Mouse (Mus musculus) megakaryocyte, embryonic 14.5 days (primary cell): ENCODE measurements around the gene Akirin1. TPM values are rescaled to one million over a fixed set of nuclear protein-coding genes. Genes with fewer than 3 reads are reported as not detected.

Source experiments
- H3K27me3 ChIP-seq: replicated peaks from 2 replicates; pipeline ENCODE3; 2012; ENCODE audit warnings: inconsistent platforms
- H3K36me3 ChIP-seq: replicated peaks from 2 replicates; pipeline ENCODE3; 2012; ENCODE audit warnings: low read length, inconsistent platforms, mixed read lengths
- H3K4me1 ChIP-seq: 2 replicates; pipeline ENCODE4 v1.6.1; 2012; ENCODE audit warnings: inconsistent platforms
- H3K4me3 ChIP-seq: replicated peaks from 2 replicates; pipeline ENCODE3; 2012; ENCODE audit warnings: moderate library complexity, mild to moderate bottlenecking, inconsistent platforms
- H3K9me3 ChIP-seq: 2 replicates; pipeline ENCODE4 v1.6.1; 2012; ENCODE audit warnings: inconsistent platforms
- FLI1 ChIP-seq: IDR thresholded peaks from 2 replicates; pipeline ENCODE4 v1.6.1; 2012; ENCODE audit warnings: low read length, inconsistent platforms, mixed read lengths
- GATA1 ChIP-seq: IDR thresholded peaks from 3 replicates; pipeline ENCODE4 v1.6.1; 2012; ENCODE audit warnings: mixed read lengths, low read length, inconsistent platforms, borderline replicate concordance
- polyA plus RNA-seq: library from polyadenylated mRNA; stranded (reverse); fragments of >175 nt; gene quantifications from 2 replicates; pipeline ENCODE4 v1.2.3, GENCODE M21; 2012; ENCODE audit warnings: low replicate concordance; ENCODE audit not compliant: insufficient read depth

Akirin1 gene
- polyA plus RNA-seq, 1 experiment, result 189 TPM

- Histone ChIP-seq H3K36me3 (peaks cover 54% of the 10 kb centered on the region), H3K4me3 (no peak overlapping the region), H3K27me3 (no peaks in the 10 kb centered on the region), H3K4me1 (peaks cover 8% of the 10 kb centered on the region; the same call in 1 of the 2 replicates), H3K9me3 (0 out of 2 replicates have a peak, but pooled peaks cover 3% of the 10 kb centered on the region)
- TF ChIP-seq GATA1 (no peak), FLI1 (no peak)
Measured at GRCm38 (mm10) chr4:123732163-123732910, 17.8 kb downstream of the Akirin1 start.

- peaks cover 13% of the 10 kb centered on the region for H3K4me1 ChIP-seq
- H3K9me3 ChIP-seq, result peaks cover 7% of the 10 kb centered on the region
- no peaks in the 10 kb centered on the region for H3K27me3 ChIP-seq
- no peak for TF ChIP-seq GATA1
- TF ChIP-seq FLI1, result no peak
- H3K4me3 ChIP-seq, result no peak overlapping the region
- peaks cover 2% of the 10 kb centered on the region for H3K36me3 ChIP-seq
Measured at GRCm38 (mm10) chr4:123721761-123722160, 28.4 kb downstream of the Akirin1 start.

GRCm38 (mm10) chr4:123718434-123718780 lies 31.7 kb downstream of the Akirin1 start:
- H3K36me3 ChIP-seq, result peaks cover 30% of the 10 kb centered on the region
- H3K27me3 ChIP-seq, result no peaks in the 10 kb centered on the region
- peaks cover 23% of the 10 kb centered on the region for H3K4me1 ChIP-seq
- TF ChIP-seq GATA1 (no peak), FLI1 (no peak)
- H3K9me3 ChIP-seq, result peaks cover 7% of the 10 kb centered on the region
- H3K4me3 ChIP-seq, result peak overlapping the region; percentile 99

GRCm38 (mm10) chr4:123717574-123718433 lies 32.3 kb downstream of the Akirin1 start, which contains the start of gene Ndufs5:
Gene Ndufs5, minus strand, starts transcription at chr4:123718202.
- peaks cover 30% of the 10 kb centered on the region for H3K36me3 ChIP-seq
- H3K27me3 ChIP-seq, result no peaks in the 10 kb centered on the region
- H3K4me1 ChIP-seq, result peaks cover 23% of the 10 kb centered on the region
- peaks cover 4% of the 10 kb centered on the region for H3K9me3 ChIP-seq
- no peak; the same call in 2 of the 3 replicates for TF ChIP-seq GATA1
- TF ChIP-seq FLI1, result no peak
- peak within 1 kb of the TSS; percentile 99 for H3K4me3 ChIP-seq

- peaks cover 10% of the 10 kb centered on the region for H3K4me1 ChIP-seq
- H3K4me3 ChIP-seq, result no peak overlapping the region
- TF ChIP-seq GATA1, result no peak
- no peak for TF ChIP-seq FLI1
- H3K27me3 ChIP-seq, result no peaks in the 10 kb centered on the region
- 0 out of 2 replicates have a peak, but pooled peaks cover under 1% of the 10 kb centered on the region for H3K9me3 ChIP-seq
- peaks cover 44% of the 10 kb centered on the region for H3K36me3 ChIP-seq
Measured at GRCm38 (mm10) chr4:123712431-123712830, 37.7 kb downstream of the Akirin1 start.

GRCm38 (mm10) chr4:123707340-123707739 lies 42.8 kb downstream of the Akirin1 start:
- Histone ChIP-seq H3K36me3 (peaks cover 10% of the 10 kb centered on the region), H3K4me1 (peaks cover 10% of the 10 kb centered on the region)
- TF ChIP-seq FLI1 (no peak), GATA1 (no peak)

GRCm38 (mm10) chr4:123705340-123705739 lies 44.8 kb downstream of the Akirin1 start:
- Histone ChIP-seq H3K27me3 (peaks cover 15% of the 10 kb centered on the region), H3K4me1 (peaks cover 10% of the 10 kb centered on the region)
- TF ChIP-seq GATA1, result no peak
- TF ChIP-seq FLI1, result no peak

More at GRCm38 (mm10) chr4:123707340-123707739, 42.8 kb downstream of the Akirin1 start:
- Histone ChIP-seq H3K4me3 (no peak overlapping the region), H3K27me3 (peaks cover 11% of the 10 kb centered on the region), H3K9me3 (peaks cover 3% of the 10 kb centered on the region; the same call in 1 of the 2 replicates)

GRCm38 (mm10) chr4:123693384-123693783 lies 56.8 kb downstream of the Akirin1 start:
- Histone ChIP-seq H3K36me3 (no peaks in the 10 kb centered on the region), H3K4me3 (no peak overlapping the region), H3K27me3 (peaks cover 42% of the 10 kb centered on the region), H3K9me3 (peaks cover 5% of the 10 kb centered on the region), H3K4me1 (no peaks in the 10 kb centered on the region)
- TF ChIP-seq GATA1 (no peak), FLI1 (no peak)

More at GRCm38 (mm10) chr4:123705340-123705739, 44.8 kb downstream of the Akirin1 start:
- Histone ChIP-seq H3K9me3 (peaks cover 3% of the 10 kb centered on the region; the same call in 1 of the 2 replicates), H3K4me3 (no peak overlapping the region), H3K36me3 (no peaks in the 10 kb centered on the region)

- H3K27me3 ChIP-seq, result peaks cover 47% of the 10 kb centered on the region
- no peaks in the 10 kb centered on the region for H3K9me3 ChIP-seq
- no peak overlapping the region for H3K4me3 ChIP-seq
- no peaks in the 10 kb centered on the region for H3K36me3 ChIP-seq
- TF ChIP-seq GATA1 (no peak), FLI1 (no peak)
- peaks cover 4% of the 10 kb centered on the region for H3K4me1 ChIP-seq
Measured at GRCm38 (mm10) chr4:123692071-123692470, 58.1 kb downstream of the Akirin1 start.
